Mouse (Mus musculus): ENCODE data around the gene Mki67. TPM values are rescaled to one million over a fixed set of nuclear protein-coding genes. Genes with fewer than 3 reads are reported as not detected.

Gene Mki67
- polyA plus RNA-seq (2015; fragmentation: Nextera tagmentation; extraction: Ambion mirVana): 5.6 and 6.4 TPM in 2 replicates

DNA sequence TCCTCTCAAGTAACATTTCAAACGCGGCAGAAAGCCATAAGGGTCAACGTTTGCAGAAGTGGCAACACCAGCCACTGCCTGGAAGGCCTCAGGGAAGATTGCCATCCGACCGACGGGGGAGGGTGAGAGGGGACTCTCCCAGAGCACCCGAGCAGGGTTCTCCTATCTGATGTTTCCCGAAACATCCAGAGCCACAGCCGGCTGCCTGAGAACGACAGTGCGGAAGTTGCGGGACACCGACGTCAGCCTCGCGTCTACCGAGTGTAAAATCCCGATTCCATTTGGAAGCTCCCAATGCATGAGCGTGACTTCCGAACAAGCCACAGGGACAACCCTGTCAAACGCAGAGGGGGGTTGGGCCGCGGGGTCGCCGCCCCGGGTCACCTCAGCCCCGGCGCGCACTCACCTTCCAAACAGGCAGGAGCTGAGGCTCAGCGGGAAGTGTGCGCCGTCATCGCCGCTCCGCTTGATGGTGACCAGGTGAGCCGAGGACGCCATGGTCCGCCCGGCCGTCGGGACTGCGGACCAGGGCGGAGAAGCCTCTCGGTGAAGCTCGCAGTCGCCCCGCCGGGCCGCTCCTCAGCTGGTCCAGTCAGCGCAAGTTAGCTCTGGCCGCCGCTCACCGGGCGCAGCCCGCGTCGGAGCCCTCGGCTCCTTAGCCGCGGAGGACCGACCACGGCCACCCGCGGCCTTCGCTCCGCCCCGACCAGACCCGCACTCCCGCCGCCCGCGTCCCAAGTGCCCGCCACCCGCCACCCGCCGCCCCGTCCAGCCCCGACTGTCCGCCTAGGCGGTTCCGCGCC is at the start of gene Mki67:
TSS of gene Mki67 (minus strand) at position 720 of the 803 bp plus-strand sequence.
- under 1% methylated on average over 57 of the region's 82 CpGs for WGBS
- Histone ChIP-seq H3K9me3 (ENCODE audit: control insufficient read depth, low read length) (no peaks in the 10 kb centered on the region), H3K27ac (ENCODE audit: low read depth, low read length) (0 out of 2 replicates have a peak within 1 kb of the TSS, but pooled peaks have one; percentile 23), H3K4me1 (ENCODE audit: control insufficient read depth, insufficient read depth, low read depth, low read length) (peaks cover 6% of the 10 kb centered on the region), H3K36me3 (ENCODE audit: control insufficient read depth, insufficient read depth, low read length) (no peaks in the 10 kb centered on the region), H3K9ac (ENCODE audit: low read depth, low read length) (peak within 1 kb of the TSS; percentile 65), H3K27me3 (replicated peaks; ENCODE audit: control insufficient read depth, insufficient read depth, low read length) (no peaks in the 10 kb centered on the region), H3K4me3 (ENCODE audit: low read length) (peak within 1 kb of the TSS; percentile 88), H3K4me2 (ENCODE audit: low read length) (peak within 1 kb of the TSS; percentile 97)
- ATAC-seq: no peak; the same call in 1 of the 2 replicates

DNA sequence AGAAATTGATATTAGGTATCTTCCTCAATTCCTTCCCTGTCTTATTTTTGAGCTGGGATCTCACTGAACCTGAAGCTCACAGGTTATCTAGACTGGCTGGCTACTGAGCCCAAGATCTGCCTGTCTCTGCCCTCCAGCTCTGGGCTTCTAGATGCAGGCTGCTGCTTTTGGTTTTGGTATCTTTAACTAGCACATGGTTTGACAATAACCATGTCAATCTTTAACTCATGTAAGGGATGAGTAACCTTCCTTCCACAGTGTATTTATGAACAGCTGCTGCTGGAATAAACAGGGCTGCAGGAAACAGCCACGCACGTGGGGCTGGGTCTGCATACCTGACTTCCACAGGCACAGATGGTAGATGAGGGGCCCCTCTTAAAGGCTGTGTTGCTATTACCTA is 47.1 kb upstream of the Mki67 start:
- ATAC-seq: no peak
- H3K4me1 ChIP-seq (ENCODE audit: control insufficient read depth, insufficient read depth, low read depth, low read length): peaks cover 2% of the 10 kb centered on the region; the same call in 1 of the 2 replicates
- no peaks in the 10 kb centered on the region for H3K27me3 ChIP-seq (replicated peaks; ENCODE audit: control insufficient read depth, insufficient read depth, low read length)
- H3K4me3 ChIP-seq (ENCODE audit: low read length): no peak overlapping the region
- H3K9ac ChIP-seq (ENCODE audit: low read depth, low read length): no peak overlapping the region
- H3K27ac ChIP-seq (ENCODE audit: low read depth, low read length): no peak overlapping the region
- H3K36me3 ChIP-seq (ENCODE audit: control insufficient read depth, insufficient read depth, low read length): no peaks in the 10 kb centered on the region
- H3K9me3 ChIP-seq (ENCODE audit: control insufficient read depth, low read length): no peaks in the 10 kb centered on the region
- 75% methylated on average over 2 of the region's 2 CpGs for WGBS
- H3K4me2 ChIP-seq (ENCODE audit: low read length): no peak overlapping the region

- WGBS: 65% methylated on average over 12 of the region's 12 CpGs
- Histone ChIP-seq H3K27me3 (replicated peaks; ENCODE audit: control insufficient read depth, insufficient read depth, low read length) (no peaks in the 10 kb centered on the region), H3K27ac (ENCODE audit: low read depth, low read length) (no peak overlapping the region), H3K4me1 (ENCODE audit: control insufficient read depth, insufficient read depth, low read depth, low read length) (no peaks in the 10 kb centered on the region), H3K4me3 (ENCODE audit: low read length) (no peak overlapping the region), H3K4me2 (ENCODE audit: low read length) (no peak overlapping the region), H3K9ac (ENCODE audit: low read depth, low read length) (no peak overlapping the region), H3K9me3 (ENCODE audit: control insufficient read depth, low read length) (no peaks in the 10 kb centered on the region), H3K36me3 (ENCODE audit: control insufficient read depth, insufficient read depth, low read length) (no peaks in the 10 kb centered on the region)
- ATAC-seq: peak; percentile 30; the same call in 1 of the 2 replicates
Observed at GRCm38 (mm10) chr7:135758754-135759510, 42.8 kb upstream of the Mki67 start.

DNA sequence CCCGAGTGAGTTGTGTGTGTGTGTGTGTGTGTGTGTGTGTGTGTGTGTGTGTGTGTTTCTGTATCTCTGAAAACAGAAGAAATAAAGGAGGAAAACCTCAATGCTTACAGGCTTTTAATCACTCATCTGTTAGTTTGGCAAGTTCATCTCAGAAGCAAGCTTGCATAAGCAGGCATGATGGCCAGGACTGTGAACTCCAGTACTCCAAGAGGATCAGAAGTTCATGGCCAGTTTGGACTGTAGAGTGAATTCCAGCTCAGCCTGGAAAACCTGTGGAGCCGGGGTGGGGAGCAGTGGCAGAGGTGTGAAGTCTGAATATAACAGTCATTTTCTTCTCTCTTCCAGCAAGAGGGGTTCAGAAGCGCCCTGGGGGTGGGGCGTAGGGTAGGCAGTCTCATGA is 42.0 kb upstream of the Mki67 start:
- H3K27ac ChIP-seq (ENCODE audit: low read depth, low read length): no peak overlapping the region; the same call in 1 of the 2 replicates
- no peak overlapping the region for H3K4me3 ChIP-seq (ENCODE audit: low read length)
- no peaks in the 10 kb centered on the region for H3K27me3 ChIP-seq (replicated peaks; ENCODE audit: control insufficient read depth, insufficient read depth, low read length)
- H3K36me3 ChIP-seq (ENCODE audit: control insufficient read depth, insufficient read depth, low read length): no peaks in the 10 kb centered on the region
- no peak for ATAC-seq
- WGBS: 63% methylated on average over 4 of the region's 4 CpGs
- H3K4me1 ChIP-seq (ENCODE audit: control insufficient read depth, insufficient read depth, low read depth, low read length): no peaks in the 10 kb centered on the region
- H3K9ac ChIP-seq (ENCODE audit: low read depth, low read length): no peak overlapping the region
- no peak overlapping the region for H3K4me2 ChIP-seq (ENCODE audit: low read length)
- H3K9me3 ChIP-seq (ENCODE audit: control insufficient read depth, low read length): no peaks in the 10 kb centered on the region

DNA sequence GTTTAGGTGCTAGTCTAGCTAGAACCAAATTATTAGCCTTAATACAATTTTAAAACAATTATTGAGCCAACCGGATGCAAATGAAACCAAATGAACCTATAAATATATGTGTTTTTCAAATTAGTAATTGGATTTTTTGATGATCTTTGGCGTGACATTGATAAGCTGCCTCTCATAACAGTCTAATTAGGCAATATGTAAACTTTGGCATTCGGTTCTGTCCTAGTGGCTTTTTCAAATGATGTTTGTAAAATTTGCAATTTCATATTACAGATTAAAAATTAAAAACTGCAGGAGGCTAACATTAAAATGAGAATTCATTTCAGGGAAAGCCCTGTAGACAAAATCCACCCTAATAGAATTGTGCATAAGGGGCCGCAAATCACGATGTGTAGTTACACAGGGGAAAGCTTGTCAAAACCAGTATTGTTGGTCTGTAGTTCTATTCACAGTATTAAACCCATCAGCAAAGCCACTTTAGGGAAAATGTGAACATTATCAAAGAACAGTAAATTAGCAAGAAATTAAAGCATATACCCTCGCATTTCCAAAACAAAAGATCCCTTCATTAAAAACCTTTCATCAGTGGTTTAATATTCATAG is 40.9 kb upstream of the Mki67 start:
- no peak overlapping the region for H3K4me2 ChIP-seq (ENCODE audit: low read length)
- ATAC-seq: no peak
- no peaks in the 10 kb centered on the region for H3K9me3 ChIP-seq (ENCODE audit: control insufficient read depth, low read length)
- 52% methylated on average over 6 of the region's 6 CpGs for WGBS
- H3K4me1 ChIP-seq (ENCODE audit: control insufficient read depth, insufficient read depth, low read depth, low read length): no peaks in the 10 kb centered on the region
- no peaks in the 10 kb centered on the region for H3K27me3 ChIP-seq (replicated peaks; ENCODE audit: control insufficient read depth, insufficient read depth, low read length)
- no peak overlapping the region for H3K9ac ChIP-seq (ENCODE audit: low read depth, low read length)
- no peak overlapping the region for H3K27ac ChIP-seq (ENCODE audit: low read depth, low read length)
- no peaks in the 10 kb centered on the region for H3K36me3 ChIP-seq (ENCODE audit: control insufficient read depth, insufficient read depth, low read length)
- no peak overlapping the region for H3K4me3 ChIP-seq (ENCODE audit: low read length)

DNA sequence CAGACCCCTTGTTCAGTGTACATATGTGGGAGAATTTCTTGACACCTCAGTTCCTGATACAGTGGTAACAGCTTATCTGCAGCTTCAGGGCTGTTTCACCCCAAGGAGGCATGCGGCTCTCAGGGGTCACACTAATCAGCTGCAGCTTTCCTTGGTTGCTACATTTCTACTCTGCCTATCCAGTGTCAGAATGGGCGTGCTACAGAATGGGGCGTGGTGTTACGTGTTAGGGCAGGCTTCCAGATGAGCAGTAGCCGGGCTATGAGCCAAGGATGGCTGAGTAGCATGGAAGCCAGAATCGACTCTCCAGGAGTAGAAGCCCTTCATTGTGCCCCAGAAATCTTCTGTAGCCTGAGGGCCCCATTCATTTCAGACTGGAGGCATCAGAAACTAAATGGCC is 32.8 kb upstream of the Mki67 start:
- Histone ChIP-seq H3K4me3 (ENCODE audit: low read length) (no peak overlapping the region), H3K4me1 (ENCODE audit: control insufficient read depth, insufficient read depth, low read depth, low read length) (peaks cover 2% of the 10 kb centered on the region; the same call in 1 of the 2 replicates), H3K9me3 (ENCODE audit: control insufficient read depth, low read length) (no peaks in the 10 kb centered on the region), H3K9ac (ENCODE audit: low read depth, low read length) (no peak overlapping the region), H3K36me3 (ENCODE audit: control insufficient read depth, insufficient read depth, low read length) (no peaks in the 10 kb centered on the region), H3K27me3 (replicated peaks; ENCODE audit: control insufficient read depth, insufficient read depth, low read length) (no peaks in the 10 kb centered on the region), H3K27ac (ENCODE audit: low read depth, low read length) (no peak overlapping the region), H3K4me2 (ENCODE audit: low read length) (no peak overlapping the region)
- WGBS: 53% methylated on average over 6 of the region's 6 CpGs
- peak; percentile 84 for ATAC-seq

DNA sequence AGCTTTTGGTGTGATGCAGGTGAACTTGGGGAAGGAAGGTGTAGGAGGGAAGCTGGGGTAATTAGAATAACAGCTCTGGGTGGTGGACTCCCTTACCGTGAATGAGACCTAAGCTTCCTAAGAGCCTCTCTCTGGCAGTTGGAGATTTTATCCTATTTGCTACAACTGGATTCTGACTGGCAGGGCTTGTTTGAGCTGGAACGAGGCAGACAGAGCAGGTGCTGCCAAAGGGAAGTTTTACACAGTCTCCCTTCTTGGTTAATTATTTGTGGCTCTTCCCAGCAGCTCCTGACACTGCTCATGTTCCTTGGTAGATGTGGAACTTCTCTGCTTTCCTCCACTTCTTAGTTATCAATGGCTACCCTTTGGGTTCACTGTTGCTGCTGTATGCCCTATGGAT is 30.9 kb upstream of the Mki67 start:
- Histone ChIP-seq H3K36me3 (ENCODE audit: control insufficient read depth, insufficient read depth, low read length) (no peaks in the 10 kb centered on the region), H3K9me3 (ENCODE audit: control insufficient read depth, low read length) (peaks cover 2% of the 10 kb centered on the region), H3K27ac (ENCODE audit: low read depth, low read length) (no peak overlapping the region), H3K9ac (ENCODE audit: low read depth, low read length) (no peak overlapping the region), H3K4me1 (ENCODE audit: control insufficient read depth, insufficient read depth, low read depth, low read length) (peaks cover 2% of the 10 kb centered on the region; the same call in 1 of the 2 replicates), H3K27me3 (replicated peaks; ENCODE audit: control insufficient read depth, insufficient read depth, low read length) (no peaks in the 10 kb centered on the region), H3K4me3 (ENCODE audit: low read length) (no peak overlapping the region), H3K4me2 (ENCODE audit: low read length) (no peak overlapping the region)
- WGBS: 37% methylated on average over 2 of the region's 2 CpGs
- no peak for ATAC-seq

DNA sequence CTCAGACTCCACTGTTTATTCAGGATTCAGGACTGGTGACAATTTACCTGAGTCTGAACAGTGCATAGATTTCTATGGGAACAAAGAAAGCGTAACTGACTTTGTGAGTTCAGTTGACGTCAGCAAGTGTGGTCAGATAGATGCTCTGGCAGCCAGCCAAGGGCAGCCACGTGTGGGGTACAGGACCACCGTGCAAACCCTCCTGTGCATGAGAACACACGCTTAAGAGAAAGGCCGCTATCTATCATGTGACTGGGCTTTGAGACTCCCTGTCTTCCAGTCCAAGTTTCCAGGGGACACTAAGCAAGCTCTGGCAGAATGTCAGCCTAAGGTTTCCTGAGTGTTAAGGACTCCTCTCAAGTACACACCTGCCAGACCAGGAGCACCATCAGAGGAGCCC is 30.4 kb upstream of the Mki67 start:
- 45% methylated on average over 6 of the region's 6 CpGs for WGBS
- Histone ChIP-seq H3K9me3 (ENCODE audit: control insufficient read depth, low read length) (peaks cover 3% of the 10 kb centered on the region), H3K4me1 (ENCODE audit: control insufficient read depth, insufficient read depth, low read depth, low read length) (peaks cover 2% of the 10 kb centered on the region; the same call in 1 of the 2 replicates), H3K9ac (ENCODE audit: low read depth, low read length) (no peak overlapping the region), H3K36me3 (ENCODE audit: control insufficient read depth, insufficient read depth, low read length) (no peaks in the 10 kb centered on the region), H3K27ac (ENCODE audit: low read depth, low read length) (no peak overlapping the region), H3K4me3 (ENCODE audit: low read length) (no peak overlapping the region), H3K4me2 (ENCODE audit: low read length) (no peak overlapping the region), H3K27me3 (replicated peaks; ENCODE audit: control insufficient read depth, insufficient read depth, low read length) (no peaks in the 10 kb centered on the region)
- ATAC-seq: 0 out of 2 replicates have a peak, but pooled peaks have one; percentile 14

GRCm38 (mm10) chr7:135745091-135745490 is 28.9 kb upstream of the Mki67 start:
- Histone ChIP-seq H3K36me3 (ENCODE audit: control insufficient read depth, insufficient read depth, low read length) (no peaks in the 10 kb centered on the region), H3K9me3 (ENCODE audit: control insufficient read depth, low read length) (peaks cover 3% of the 10 kb centered on the region)

More at GRCm38 (mm10) chr7:135745091-135745490, 28.9 kb upstream of the Mki67 start:
- Histone ChIP-seq H3K4me3 (ENCODE audit: low read length) (no peak overlapping the region), H3K27me3 (replicated peaks; ENCODE audit: control insufficient read depth, insufficient read depth, low read length) (no peaks in the 10 kb centered on the region), H3K4me1 (ENCODE audit: control insufficient read depth, insufficient read depth, low read depth, low read length) (peaks cover 2% of the 10 kb centered on the region; the same call in 1 of the 2 replicates), H3K9ac (ENCODE audit: low read depth, low read length) (no peak overlapping the region), H3K27ac (ENCODE audit: low read depth, low read length) (no peak overlapping the region), H3K4me2 (ENCODE audit: low read length) (no peak overlapping the region)
- 62% methylated on average over 1 of the region's 2 CpGs for WGBS
- ATAC-seq: no peak

Data from hindbrain, embryonic 16.5 days (tissue).